Comparison of ENCODE assay signal across 10 mouse cellular contexts in genomic region chr14:67613691-67614090, GRCm38 (mm10).
DNase-seq lines count a peak whose midpoint lies in the region; ATAC-seq and TF ChIP-seq lines count a peak whose summit lies in the region.
"Had no signal": no experiment of that assay in that cellular context is flagged by ENCODE, and none has a peak within 500 bp of the region (broad histone marks: within the 10 kb centered on the region; RNA-seq: fewer than 3 reads in every experiment).

No protein-coding gene starts in this region.

- WGBS in heart, embryonic 10.5 days = 77% methylated on average over 13 of the region's 13 CpGs
- 50% methylated on average over 13 of the region's 13 CpGs for WGBS in lung, embryonic 15.5 days
- 43% methylated on average over 13 of the region's 13 CpGs for WGBS in intestine, embryonic 14.5 days
- 62% methylated on average over 13 of the region's 13 CpGs for WGBS in small intestine, adult 2 months

- DNase-seq in heart, embryonic 10.5 days (ENCODE audit: low spot score) = peak; percentile 61
- DNase-seq in heart, postnatal 4 days = no peak
- no peak for DNase-seq in lung, postnatal 14 days
- no peak for DNase-seq in intestine, embryonic 14.5 days (ENCODE audit: low spot score)
- DNase-seq in right cerebral cortex, postnatal 10 days (ENCODE audit: low spot score in 2 of 2) = no peak
- no peak for DNase-seq in right cerebral cortex, postnatal 36 days (ENCODE audit: low spot score in 2 of 2)
- DNase-seq: liver, embryonic 13.5 days; midbrain, embryonic 14.5 days had no signal

- no peak overlapping the region for H3K27ac ChIP-seq in heart, embryonic 10.5 days
- no peak overlapping the region for H3K27ac ChIP-seq in lung, embryonic 15.5 days
- no peak overlapping the region for H3K27ac ChIP-seq in intestine, embryonic 14.5 days (ENCODE audit: low read depth)
- H3K27ac ChIP-seq in small intestine, adult 2 months (ENCODE audit: insufficient read depth, low read depth, low read length) = no peak overlapping the region
- H3K27ac ChIP-seq: liver, embryonic 13.5 days had no signal

- ATAC-seq in lung, embryonic 15.5 days (ENCODE audit: borderline replicate concordance, extremely low read depth, low FRiP score, low TSS enrichment) = no peak
- no peak for ATAC-seq in intestine, embryonic 14.5 days (replicated peaks; ENCODE audit: low FRiP score, low TSS enrichment, low read depth)

- 0 out of 2 replicates have a peak, but pooled peaks cover 5% of the 10 kb centered on the region for H3K27me3 ChIP-seq in heart, embryonic 10.5 days (ENCODE audit: insufficient read depth, poor library complexity, severe bottlenecking)
- H3K27me3 ChIP-seq in lung, embryonic 15.5 days = peaks cover 21% of the 10 kb centered on the region
- peaks cover 7% of the 10 kb centered on the region; the same call in 1 of the 2 replicates for H3K27me3 ChIP-seq in intestine, embryonic 14.5 days (replicated peaks; ENCODE audit: control insufficient read depth, insufficient read depth, low read length)
- H3K27me3 ChIP-seq in small intestine, adult 2 months (ENCODE audit: control insufficient read depth, insufficient read depth, low read length) = 0 out of 2 replicates have a peak, but pooled peaks cover 2% of the 10 kb centered on the region
- H3K27me3 ChIP-seq: liver, embryonic 13.5 days had no signal

- no peaks in the 10 kb centered on the region for H3K36me3 ChIP-seq in heart, embryonic 10.5 days
- no peaks in the 10 kb centered on the region for H3K36me3 ChIP-seq in lung, embryonic 15.5 days
- no peaks in the 10 kb centered on the region for H3K36me3 ChIP-seq in intestine, embryonic 14.5 days (ENCODE audit: control insufficient read depth, insufficient read depth, low read length)
- H3K36me3 ChIP-seq in small intestine, adult 2 months (ENCODE audit: control insufficient read depth, insufficient read depth, low read length) = no peaks in the 10 kb centered on the region
- H3K36me3 ChIP-seq: liver, embryonic 13.5 days had no signal

- TF ChIP-seq POLR2A in small intestine, adult 2 months (IDR thresholded peaks at IDR 0.05; ENCODE audit: low read depth, low read length) = no peak

- H3K4me3 ChIP-seq in heart, embryonic 10.5 days = no peak overlapping the region
- peak overlapping the region; percentile 33 for H3K4me3 ChIP-seq in lung, embryonic 15.5 days
- 0 out of 2 replicates have a peak overlapping the region, but pooled peaks have one; percentile 16 for H3K4me3 ChIP-seq in intestine, embryonic 14.5 days (ENCODE audit: low read depth, low read length)
- H3K4me3 ChIP-seq in small intestine, adult 2 months (ENCODE audit: low read depth, low read length) = 0 out of 2 replicates have a peak overlapping the region, but pooled peaks have one; percentile 19
- H3K4me3 ChIP-seq: liver, embryonic 13.5 days had no signal

- H3K9ac ChIP-seq in lung, embryonic 15.5 days = no peak overlapping the region
- H3K9ac ChIP-seq in intestine, embryonic 14.5 days (ENCODE audit: low read length) = no peak overlapping the region
- H3K9ac ChIP-seq: liver, embryonic 13.5 days had no signal

- no peaks in the 10 kb centered on the region for H3K9me3 ChIP-seq in heart, embryonic 10.5 days
- H3K9me3 ChIP-seq in lung, embryonic 15.5 days = no peaks in the 10 kb centered on the region
- H3K9me3 ChIP-seq in intestine, embryonic 14.5 days (ENCODE audit: control insufficient read depth, low read length) = no peaks in the 10 kb centered on the region
- H3K9me3 ChIP-seq: liver, embryonic 13.5 days had no signal

- H3K4me1 ChIP-seq in heart, embryonic 10.5 days = 0 out of 2 replicates have a peak, but pooled peaks cover 12% of the 10 kb centered on the region
- peaks cover 18% of the 10 kb centered on the region; the same call in 1 of the 2 replicates for H3K4me1 ChIP-seq in lung, embryonic 15.5 days
- peaks cover 17% of the 10 kb centered on the region; the same call in 1 of the 2 replicates for H3K4me1 ChIP-seq in intestine, embryonic 14.5 days (replicated peaks; ENCODE audit: control insufficient read depth, insufficient read depth, low read length)
- no peaks in the 10 kb centered on the region for H3K4me1 ChIP-seq in small intestine, adult 2 months (ENCODE audit: control insufficient read depth, insufficient read depth, insufficient read length, low read length)
- H3K4me1 ChIP-seq: liver, embryonic 13.5 days had no signal

- peak overlapping the region; percentile 63 for H3K4me2 ChIP-seq in lung, embryonic 15.5 days
- H3K4me2 ChIP-seq in intestine, embryonic 14.5 days (ENCODE audit: low read length) = peak overlapping the region; percentile 49

- TF ChIP-seq CTCF in small intestine, adult 2 months (IDR thresholded peaks at IDR 0.05; ENCODE audit: extremely low read depth, insufficient read length, insufficient replicate concordance, low read depth, low read length) = no peak
